8 mouse cellular contexts compared by ENCODE assay signal in genomic region chr4:40472700-40473530, GRCm38 (mm10). TPM values are rescaled to one million over a fixed set of nuclear protein-coding genes. Genes with fewer than 3 reads are reported as not detected.
A peak's percentile ranks its signal among the peaks of the same experiment; 100 is the strongest.
DNase-seq lines count a peak whose midpoint lies in the region; ATAC-seq and TF ChIP-seq lines count a peak whose summit lies in the region.

No protein-coding gene starts in this region.

- no peaks in the 10 kb centered on the region for H3K4me1 ChIP-seq in thymus, adult 2 months (replicated peaks; ENCODE audit: control insufficient read depth, insufficient read depth, low read length)
- no peaks in the 10 kb centered on the region; the same call in 1 of the 2 replicates for H3K4me1 ChIP-seq in hindbrain, embryonic 16.5 days (ENCODE audit: control insufficient read depth, insufficient read depth, low read depth, low read length)

- H3K27me3 ChIP-seq in thymus, adult 2 months (ENCODE audit: control insufficient read depth, insufficient read depth, low read length) = no peaks in the 10 kb centered on the region
- peaks cover 3% of the 10 kb centered on the region; the same call in 1 of the 2 replicates for H3K27me3 ChIP-seq in hindbrain, embryonic 16.5 days (replicated peaks; ENCODE audit: control insufficient read depth, insufficient read depth, low read length)

- H3K4me2 ChIP-seq in hindbrain, embryonic 16.5 days (ENCODE audit: low read length) = peak overlapping the region; percentile 70

- ATAC-seq in hindbrain, embryonic 16.5 days = peak; percentile 93

- H3K4me3 ChIP-seq in thymus, adult 2 months (ENCODE audit: control insufficient read depth, insufficient read depth, low read length) = no peak overlapping the region
- peak overlapping the region; percentile 48 for H3K4me3 ChIP-seq in hindbrain, embryonic 16.5 days (ENCODE audit: low read length)

- H3K27ac ChIP-seq in thymus, adult 2 months (ENCODE audit: control insufficient read depth, insufficient read depth, low read length) = no peak overlapping the region
- H3K27ac ChIP-seq in hindbrain, embryonic 16.5 days (ENCODE audit: low read depth, low read length) = no peak overlapping the region

- no peaks in the 10 kb centered on the region for H3K36me3 ChIP-seq in thymus, adult 2 months (ENCODE audit: control insufficient read depth, insufficient read depth, low read length)
- H3K36me3 ChIP-seq in hindbrain, embryonic 16.5 days (ENCODE audit: control insufficient read depth, insufficient read depth, low read length) = no peaks in the 10 kb centered on the region

- H3K9me3 ChIP-seq in hindbrain, embryonic 16.5 days (ENCODE audit: control insufficient read depth, low read length) = no peaks in the 10 kb centered on the region

- WGBS in thymus, adult 2 months = 9% methylated on average over 54 of the region's 55 CpGs
- WGBS in hindbrain, embryonic 16.5 days = 4% methylated on average over 55 of the region's 55 CpGs

- peak overlapping the region; percentile 57 for H3K9ac ChIP-seq in hindbrain, embryonic 16.5 days (ENCODE audit: low read depth, low read length)

- TF ChIP-seq CTCF in thymus, adult 2 months (IDR thresholded peaks at IDR 0.05; ENCODE audit: borderline replicate concordance, control insufficient read depth, extremely low read depth, insufficient read depth, low read length, poor library complexity) = no peak

- peak; percentile 17 for DNase-seq in adrenal gland, postnatal 14 days
- DNase-seq in adrenal gland, adult 18-20 months (ENCODE audit: low spot score in 2 of 2) = no peak
- peak; percentile 13 for DNase-seq in thymus, postnatal 4 days
- DNase-seq in thymus, adult 2 months = no peak
- peak; percentile 16 for DNase-seq in lung, postnatal 10 days
- DNase-seq in retina, embryonic 14.5 days (ENCODE audit: low spot score) = peak; percentile 73
- DNase-seq in urinary bladder, adult 2 months (ENCODE audit: low spot score) = no peak

- TF ChIP-seq POLR2A in thymus, adult 2 months (IDR thresholded peaks at IDR 0.05; ENCODE audit: control insufficient read depth, extremely low read depth, insufficient read depth, low read length, poor library complexity) = no peak

RNA-seq across cellular contexts. Expression of gene Tmem215, which starts 0.9 kb away (rescaled TPM):
- total RNA-seq in adrenal gland, postnatal 14 days (2021) = 0.15 TPM in 1 of 2 replicates, not detected in the other
- not detected for total RNA-seq in adrenal gland, adult 18-20 months (2021)
- polyA plus RNA-seq in thymus, adult 2 months (2012; rRNA removed) = 0.04 TPM in 1 of 2 replicates, not detected in the other
- polyA plus RNA-seq in hindbrain, embryonic 16.5 days (2015; fragmentation: Nextera tagmentation; extraction: Ambion mirVana) = 1.1 and 1.4 TPM in 2 replicates
- polyA plus RNA-seq in urinary bladder, adult 2 months (2012; rRNA removed) = 0.04 and 0.07 TPM in 2 replicates

Comparison
In these comparisons a context has a peak if more than half of its experiments do, and no peak if none do; other contexts are left out.
1. DNase-seq: peak in adrenal gland, postnatal 14 days (single experiment), thymus, postnatal 4 days (single experiment), lung, postnatal 10 days (single experiment) and retina, embryonic 14.5 days (single experiment); none in adrenal gland, adult 18-20 months (0 of 2), thymus, adult 2 months (single experiment) and urinary bladder, adult 2 months (single experiment).